Mouse (Mus musculus): Measurements from ENCODE around the gene Ins2. TPM values are rescaled to one million over a fixed set of nuclear protein-coding genes. Genes with fewer than 3 reads are reported as not detected.

Ins2 gene
- total RNA-seq, 2 experiments from 2014 or later = not detected

Small RNA genes within 50 kb of the gene (microRNA-seq; reads per million reads assigned to microRNA genes)
- 214 to 221 reads per million in 2 experiments for gene Mir483

Other genes starting within 250 kb of the Ins2 start
- under 1 TPM; 0.92 to 0.95 TPM for gene Tnnt3, start 244.5 kb downstream of the Ins2 start, total RNA-seq (2021)
- gene Mrpl23, start 210.7 kb downstream of the Ins2 start, total RNA-seq (2021) = 1 to 10 TPM; 4.2 to 5.1 TPM
- gene Igf2, start 76.6 kb downstream of the Ins2 start, total RNA-seq (2021) = 100 to 1,000 TPM; 132 to 227 TPM
- gene Gm49394, start 73.4 kb downstream of the Ins2 start, total RNA-seq (2021) = under 1 TPM; 0.09 to 0.12 TPM
- gene Th, start 187.7 kb upstream of the Ins2 start, total RNA-seq (2021) = under 1 TPM; 0.33 to 0.65 TPM
- gene Ascl2, start 225.9 kb upstream of the Ins2 start, total RNA-seq (2021) = under 1 TPM in 1 of 2 experiments, not detected in 1; 0.21 TPM

Data from layer of hippocampus, postnatal 14 days (tissue).